Mouse (Mus musculus) liver, embryonic 15.5 days (tissue): ENCODE results near the gene Rcn3. TPM values are rescaled to one million over a fixed set of nuclear protein-coding genes. Genes with fewer than 3 reads are reported as not detected.
A peak's percentile ranks its signal among the peaks of the same experiment; 100 is the strongest.
"Not testable (repeated sequence)": the region's sequence is repeated elsewhere in the genome, so short reads cannot be mapped to it uniquely, and the experiment has no call there.

ENCODE experiments used
- ATAC-seq: fragments of 200-750 bp; cut with Nextera tagmentation; 2 replicates; pipeline ENCODE4 v1.8.0; 2017; ENCODE audit warnings: moderate number of reproducible peaks, mild to moderate bottlenecking, moderate library complexity; ENCODE audit not compliant: insufficient read depth
- H3K27ac ChIP-seq: fragments of 300-500 bp; sonication (generic); replicated peaks from 2 replicates; pipeline ENCODE4 v1.5.1; 2015; ENCODE audit warnings: mild to moderate bottlenecking, inconsistent platforms
- H3K27me3 ChIP-seq: fragments of 300-500 bp; sonication (generic); 2 replicates; pipeline ENCODE4 v1.6.1; 2015; ENCODE audit warnings: mild to moderate bottlenecking, inconsistent platforms
- H3K36me3 ChIP-seq: fragments of 300-500 bp; sonication (generic); replicated peaks from 2 replicates; pipeline ENCODE4 v1.6.1; 2015; ENCODE audit warnings: moderate library complexity, mild to moderate bottlenecking, inconsistent platforms
- H3K4me1 ChIP-seq: fragments of 300-500 bp; sonication (generic); replicated peaks from 2 replicates; pipeline ENCODE4 v1.6.1; 2015; ENCODE audit warnings: inconsistent platforms
- H3K4me2 ChIP-seq: fragments of 300-500 bp; sonication (generic); 2 replicates; pipeline ENCODE4 v1.6.1; 2015; ENCODE audit warnings: moderate library complexity, mild to moderate bottlenecking, inconsistent platforms
- H3K4me3 ChIP-seq: fragments of 300-500 bp; sonication (generic); replicated peaks from 2 replicates; pipeline ENCODE4 v1.5.1; 2015; ENCODE audit warnings: mild to moderate bottlenecking, inconsistent platforms
- H3K9ac ChIP-seq: fragments of 300-500 bp; sonication (generic); 2 replicates; pipeline ENCODE4 v1.6.1; 2015; ENCODE audit warnings: moderate library complexity, mild to moderate bottlenecking, inconsistent platforms
- H3K9me3 ChIP-seq: fragments of 300-500 bp; sonication (generic); replicated peaks from 2 replicates; pipeline ENCODE4 v1.6.1; 2016; ENCODE audit warnings: inconsistent platforms
- WGBS: fragments of 180-500 bp; shearing (Covaris S2); methylation state at CpG from one replicate; pipeline ENCODE4 v1.1.7; 2015; ENCODE audit warnings: mixed read lengths; ENCODE audit not compliant: insufficient replicate concordance; 5-methylcytosine and 5-hydroxymethylcytosine counted together
- polyA plus RNA-seq: library from polyadenylated mRNA; unstranded; fragments of >200 nt; fragmentation: Nextera tagmentation; extraction: Ambion mirVana; gene quantifications from 2 replicates; pipeline ENCODE4 v1.2.1, GENCODE M21; 2015

Rcn3 gene
- polyA plus RNA-seq, 1 experiment from 2014 or later = 26.3 TPM

DNA sequence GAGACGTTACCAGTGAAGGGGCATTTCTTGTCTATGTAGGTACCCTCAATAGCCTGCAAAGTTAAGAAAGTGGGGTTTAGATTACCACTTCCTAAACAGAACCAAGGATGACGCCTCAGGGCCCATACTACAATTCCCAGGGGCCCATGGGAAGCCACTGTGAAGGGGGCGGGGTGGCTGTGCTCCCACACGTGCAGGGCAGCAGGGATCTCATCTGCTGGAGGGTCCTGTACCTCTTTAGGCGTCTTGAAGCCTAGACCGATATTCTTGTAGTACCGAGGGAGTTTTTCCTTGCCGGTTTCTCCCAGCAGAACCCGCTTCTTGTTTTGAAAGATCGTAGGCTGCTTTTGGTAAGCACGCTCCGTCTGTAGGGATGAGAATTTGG is 31.2 kb upstream of the Rcn3 start:
- 9% methylated on average over 12 of the region's 12 CpGs for WGBS
- peaks cover 84% of the 10 kb centered on the region for H3K4me1 ChIP-seq
- no peak for ATAC-seq

DNA sequence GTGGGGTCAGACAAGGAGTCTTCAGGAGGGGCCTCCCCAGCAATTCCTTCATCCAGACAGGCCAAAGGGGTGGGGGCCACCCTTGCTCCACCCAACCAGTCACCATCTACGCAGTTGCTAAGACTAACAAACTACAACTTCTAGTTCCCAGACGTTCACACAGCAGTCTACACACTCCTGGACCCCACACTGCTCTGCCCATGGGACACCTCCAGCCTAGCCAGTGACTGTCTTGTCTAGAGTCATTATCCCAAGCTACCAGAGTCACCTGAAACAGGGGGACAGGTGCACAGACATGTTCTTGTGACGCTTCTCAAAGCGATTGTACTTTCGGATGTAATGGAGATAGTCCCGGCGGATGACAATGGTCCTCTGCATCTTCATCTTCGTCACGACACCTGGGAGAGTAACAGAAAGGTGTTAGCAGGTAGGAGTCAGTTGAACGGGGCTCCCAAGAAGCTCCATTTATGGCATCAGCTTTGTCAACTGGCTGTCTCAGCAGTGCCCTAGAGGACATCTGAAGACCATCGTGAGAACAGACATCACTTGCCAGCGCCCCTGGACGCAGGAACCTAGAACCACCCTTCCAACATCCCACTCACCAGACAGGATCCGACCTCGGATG is 30.7 kb upstream of the Rcn3 start:
- H3K27ac ChIP-seq = peak overlapping the region; percentile 82
- 64% methylated on average over 15 of the region's 15 CpGs for WGBS
- peak overlapping the region; percentile 88 for H3K4me2 ChIP-seq
- H3K4me1 ChIP-seq = peaks cover 84% of the 10 kb centered on the region
- H3K27me3 ChIP-seq = no peaks in the 10 kb centered on the region
- ATAC-seq = no peak
- H3K9ac ChIP-seq = peak overlapping the region; percentile 87
- peak overlapping the region; percentile 83 for H3K4me3 ChIP-seq
- H3K36me3 ChIP-seq = peaks cover 74% of the 10 kb centered on the region
- H3K9me3 ChIP-seq = no peaks in the 10 kb centered on the region

More for the DNA sequence above, 31.2 kb upstream of the Rcn3 start:
- no peaks in the 10 kb centered on the region for H3K27me3 ChIP-seq
- H3K27ac ChIP-seq = peak overlapping the region; percentile 82
- H3K4me3 ChIP-seq = peak overlapping the region; percentile 83
- peaks cover 74% of the 10 kb centered on the region for H3K36me3 ChIP-seq
- H3K9me3 ChIP-seq = no peaks in the 10 kb centered on the region
- H3K4me2 ChIP-seq = peak overlapping the region; percentile 88
- H3K9ac ChIP-seq = peak overlapping the region; percentile 87

DNA sequence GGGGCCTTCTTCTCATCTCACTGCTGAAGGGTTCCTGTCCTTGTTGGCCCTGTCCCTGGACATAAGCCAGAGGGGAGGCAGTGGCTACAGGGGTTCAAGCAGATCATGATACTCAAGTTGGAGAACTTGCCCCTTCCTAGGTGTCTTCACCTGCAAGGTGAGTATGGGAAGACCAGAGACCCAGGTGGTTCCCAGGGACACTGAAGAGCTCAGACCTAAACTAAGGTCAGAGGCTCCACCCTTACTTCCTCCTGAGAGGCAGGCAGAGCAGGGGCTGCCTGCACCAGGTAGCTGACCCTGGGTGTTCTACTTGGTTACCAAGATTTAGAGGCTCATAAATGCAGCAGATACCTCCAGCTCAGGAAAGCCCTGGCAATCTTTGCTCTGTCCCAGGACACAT is 29.9 kb upstream of the Rcn3 start:
- Histone ChIP-seq H3K4me3 (no peak overlapping the region), H3K9ac (no peak overlapping the region), H3K27ac (peak overlapping the region; percentile 53; the same call in 1 of the 2 replicates), H3K4me2 (peak overlapping the region; percentile 88), H3K36me3 (peaks cover 68% of the 10 kb centered on the region), H3K27me3 (no peaks in the 10 kb centered on the region), H3K9me3 (no peaks in the 10 kb centered on the region), H3K4me1 (peaks cover 80% of the 10 kb centered on the region)
- no peak for ATAC-seq

DNA sequence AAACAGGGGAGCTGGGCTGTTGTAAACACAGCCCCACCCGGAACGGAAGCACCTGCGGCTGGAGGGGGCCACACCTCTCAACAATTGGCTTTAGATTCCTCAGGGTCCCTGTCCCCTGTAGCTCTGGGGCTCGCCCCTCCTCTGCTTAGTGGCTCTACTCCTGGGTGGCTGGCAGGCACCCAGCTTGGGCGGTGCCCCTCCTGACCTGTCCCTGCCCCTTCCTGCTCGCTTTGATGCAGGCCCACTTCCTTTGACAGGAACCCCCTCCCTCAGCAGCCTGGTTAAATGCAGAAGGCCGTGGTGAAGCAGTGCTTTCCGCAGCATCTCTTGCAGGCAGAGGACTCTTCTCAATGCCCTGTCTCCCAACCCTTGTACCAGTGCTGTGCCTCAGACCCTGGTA is 29.4 kb upstream of the Rcn3 start:
- no peak overlapping the region for H3K9ac ChIP-seq
- no peaks in the 10 kb centered on the region for H3K27me3 ChIP-seq
- no peak for ATAC-seq
- 27% methylated on average over 8 of the region's 8 CpGs for WGBS
- peaks cover 74% of the 10 kb centered on the region for H3K4me1 ChIP-seq
- H3K36me3 ChIP-seq = peaks cover 62% of the 10 kb centered on the region
- peak overlapping the region; percentile 88 for H3K4me2 ChIP-seq
- H3K27ac ChIP-seq = peak overlapping the region; percentile 53; the same call in 1 of the 2 replicates
- H3K9me3 ChIP-seq = no peaks in the 10 kb centered on the region
- H3K4me3 ChIP-seq = no peak overlapping the region

DNA sequence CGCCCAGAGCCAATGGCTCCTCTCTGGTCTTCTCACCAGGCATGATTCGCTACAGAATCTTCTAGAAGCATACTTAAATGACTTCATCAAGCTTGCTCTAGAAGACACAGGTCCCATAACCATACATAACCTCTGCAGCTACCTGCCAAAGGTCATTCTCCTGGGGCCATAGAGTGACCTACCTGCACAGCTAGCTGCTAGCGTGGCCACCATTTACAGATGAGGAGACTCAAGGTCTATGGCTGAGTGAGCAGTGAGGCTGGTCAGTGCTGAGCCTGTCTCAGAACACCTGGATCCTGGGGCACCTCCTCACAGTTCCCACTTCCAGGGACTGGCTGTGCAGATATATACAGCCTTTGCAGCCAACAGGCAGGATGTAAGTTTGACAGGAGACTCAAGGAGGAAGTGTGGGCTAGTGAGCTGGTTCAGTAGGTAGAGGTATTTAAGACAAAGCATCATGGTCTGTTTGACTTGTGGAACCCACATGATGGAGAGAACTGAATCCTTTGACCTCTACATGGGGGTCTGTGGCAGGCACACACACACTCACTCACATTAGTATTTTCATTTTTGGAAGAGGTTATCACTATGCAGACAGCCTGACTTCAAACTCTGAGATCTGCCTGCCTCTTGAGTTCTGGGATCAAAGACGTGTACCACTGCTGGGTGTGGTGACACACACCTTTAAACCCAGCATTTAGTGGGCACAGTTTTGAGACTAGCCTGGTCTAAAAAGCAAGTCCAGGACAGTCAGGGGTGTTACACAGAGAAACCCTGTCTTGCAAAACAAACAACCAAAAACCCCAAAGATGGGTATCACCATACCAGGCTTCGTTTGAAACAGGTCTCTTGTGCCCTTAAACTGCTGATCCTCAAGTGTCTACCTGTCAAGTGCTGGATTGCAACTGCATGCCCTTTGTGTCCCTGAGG is 28.0 kb upstream of the Rcn3 start:
- Histone ChIP-seq H3K4me1 (peaks cover 60% of the 10 kb centered on the region), H3K9ac (no peak overlapping the region), H3K27ac (no peak overlapping the region), H3K4me3 (no peak overlapping the region), H3K36me3 (peaks cover 49% of the 10 kb centered on the region), H3K9me3 (no peaks in the 10 kb centered on the region), H3K4me2 (no peak overlapping the region), H3K27me3 (no peaks in the 10 kb centered on the region)
- 50% methylated on average over 5 of the region's 5 CpGs for WGBS
- no peak for ATAC-seq

DNA sequence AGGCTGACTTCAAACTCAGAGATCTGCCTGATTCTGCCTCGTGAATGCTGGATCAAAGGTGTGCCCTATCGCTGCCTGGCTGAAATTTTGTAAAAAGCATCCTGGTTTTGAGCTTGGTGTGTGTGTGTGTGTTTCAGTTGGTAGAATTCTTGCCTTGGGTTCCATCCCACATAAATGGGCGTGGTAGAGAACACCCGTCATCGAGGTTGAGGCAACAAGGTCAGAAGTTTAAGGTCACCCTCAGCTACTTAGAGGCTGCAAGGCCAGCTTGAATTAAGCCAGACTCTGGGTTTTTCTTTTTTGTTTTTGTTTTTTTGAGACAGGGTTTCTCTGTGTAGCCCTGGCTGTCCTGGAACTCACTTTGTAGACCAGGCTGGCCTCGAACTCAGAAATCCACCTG is 26.3 kb upstream of the Rcn3 start:
- Histone ChIP-seq H3K9ac (no peak overlapping the region), H3K4me2 (no peak overlapping the region), H3K4me1 (peaks cover 58% of the 10 kb centered on the region), H3K27ac (no peak overlapping the region), H3K9me3 (no peaks in the 10 kb centered on the region), H3K4me3 (no peak overlapping the region), H3K36me3 (peaks cover 45% of the 10 kb centered on the region), H3K27me3 (no peaks in the 10 kb centered on the region)
- 62% methylated on average over 6 of the region's 6 CpGs for WGBS
- no peak for ATAC-seq

DNA sequence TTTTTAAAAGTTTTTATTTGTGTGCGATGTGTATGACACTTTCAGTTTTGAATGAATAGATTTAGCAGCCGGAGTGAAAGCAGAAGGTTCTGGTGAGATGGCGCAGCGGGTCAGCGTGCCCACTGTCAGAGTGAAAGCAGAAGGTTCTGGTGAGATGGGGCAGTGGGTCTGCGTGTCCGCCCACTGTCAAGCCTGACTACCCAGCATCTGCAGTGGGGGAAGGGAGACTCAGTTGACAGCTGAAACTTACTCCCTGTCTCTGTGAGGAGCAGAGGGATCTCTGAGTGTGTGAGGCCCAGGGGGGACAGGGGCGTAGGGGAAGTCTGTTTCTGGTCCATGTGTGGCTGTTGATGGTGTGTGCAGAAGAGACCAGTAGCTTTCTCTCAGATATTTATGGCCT is 25.5 kb upstream of the Rcn3 start:
- H3K27me3 ChIP-seq = no peaks in the 10 kb centered on the region
- no peak overlapping the region for H3K9ac ChIP-seq
- ATAC-seq = no peak
- no peak overlapping the region for H3K27ac ChIP-seq
- H3K4me3 ChIP-seq = no peak overlapping the region
- no peaks in the 10 kb centered on the region for H3K9me3 ChIP-seq
- no peak overlapping the region for H3K4me2 ChIP-seq
- peaks cover 37% of the 10 kb centered on the region for H3K36me3 ChIP-seq
- WGBS = 67% methylated on average over 8 of the region's 8 CpGs
- H3K4me1 ChIP-seq = peaks cover 57% of the 10 kb centered on the region

DNA sequence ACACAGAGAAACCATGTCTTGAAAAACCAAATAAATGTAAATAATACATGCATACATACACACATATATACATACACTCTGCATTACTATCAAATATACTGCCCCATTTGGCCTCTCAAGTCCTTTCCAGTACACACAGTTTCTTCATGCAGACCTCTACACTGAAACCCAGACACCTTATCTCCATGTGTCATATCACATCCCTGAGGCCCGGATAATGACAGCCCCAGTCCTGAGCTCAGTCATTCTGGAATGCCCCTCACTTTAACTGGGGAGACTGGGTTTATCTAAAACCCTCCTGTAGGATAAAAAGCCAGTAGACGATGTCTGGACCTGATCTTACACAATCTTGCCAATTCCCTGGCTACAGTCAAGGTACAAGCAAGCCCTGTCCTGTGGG is 21.5 kb upstream of the Rcn3 start:
- Histone ChIP-seq H3K9ac (no peak overlapping the region), H3K4me2 (no peak overlapping the region)
- peak; percentile 18; the same call in 1 of the 2 replicates for ATAC-seq

DNA sequence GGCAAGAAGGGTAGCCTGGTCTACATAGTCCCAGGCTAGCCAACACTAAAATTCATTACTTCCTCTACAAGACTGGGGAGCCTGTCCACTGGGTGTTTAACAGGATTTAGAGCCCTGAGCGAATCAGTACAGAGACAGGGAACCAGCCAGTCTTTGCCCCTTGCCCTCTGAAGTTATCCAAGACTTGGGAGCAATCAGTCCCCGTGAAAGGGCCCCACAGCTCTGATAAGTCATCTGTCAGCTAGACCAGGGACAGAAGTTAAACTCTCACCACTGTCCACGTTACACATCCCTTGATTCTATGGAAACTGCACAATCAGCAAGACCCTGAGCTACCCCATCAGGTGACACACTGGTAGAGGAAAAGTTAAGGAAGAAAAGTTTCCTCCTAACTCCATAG is 20.5 kb upstream of the Rcn3 start:
- H3K4me2 ChIP-seq = no peak overlapping the region
- no peak overlapping the region for H3K9ac ChIP-seq
- 26% methylated on average over 3 of the region's 3 CpGs for WGBS
- H3K4me3 ChIP-seq = no peak overlapping the region
- H3K36me3 ChIP-seq = no peaks in the 10 kb centered on the region
- H3K9me3 ChIP-seq = no peaks in the 10 kb centered on the region
- no peak for ATAC-seq
- no peaks in the 10 kb centered on the region for H3K27me3 ChIP-seq
- H3K4me1 ChIP-seq = peaks cover 24% of the 10 kb centered on the region
- H3K27ac ChIP-seq = no peak overlapping the region

More for the DNA sequence above, 21.5 kb upstream of the Rcn3 start:
- Histone ChIP-seq H3K9me3 (no peaks in the 10 kb centered on the region), H3K27ac (no peak overlapping the region), H3K4me1 (peaks cover 29% of the 10 kb centered on the region), H3K36me3 (no peaks in the 10 kb centered on the region), H3K4me3 (no peak overlapping the region), H3K27me3 (no peaks in the 10 kb centered on the region)
- 17% methylated on average over 2 of the region's 2 CpGs for WGBS

DNA sequence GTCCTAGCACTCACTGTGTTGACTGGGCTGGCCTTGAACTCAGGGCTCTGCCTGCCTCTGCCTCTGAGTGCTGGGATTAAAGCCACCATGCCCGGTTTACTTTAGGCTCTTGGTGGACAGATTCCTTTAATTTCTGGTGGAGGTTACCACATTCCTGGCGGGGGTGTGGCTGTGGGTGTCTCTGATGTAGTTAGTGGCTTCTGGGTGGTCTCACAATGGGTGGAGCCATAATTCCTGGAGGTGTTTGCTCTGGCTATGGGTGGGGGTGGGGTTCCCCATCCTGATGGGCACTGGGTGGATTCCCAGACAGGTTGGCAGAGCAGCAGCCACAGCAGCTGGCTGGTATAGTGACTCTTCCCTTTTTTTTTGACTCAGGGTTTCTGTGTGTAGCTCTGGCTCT is 19.9 kb upstream of the Rcn3 start:
- Histone ChIP-seq H3K4me2 (no peak overlapping the region), H3K9me3 (no peaks in the 10 kb centered on the region), H3K27ac (no peak overlapping the region), H3K36me3 (no peaks in the 10 kb centered on the region), H3K4me3 (no peak overlapping the region), H3K27me3 (no peaks in the 10 kb centered on the region), H3K9ac (no peak overlapping the region), H3K4me1 (peaks cover 23% of the 10 kb centered on the region)
- 64% methylated on average over 2 of the region's 2 CpGs for WGBS
- ATAC-seq = no peak

DNA sequence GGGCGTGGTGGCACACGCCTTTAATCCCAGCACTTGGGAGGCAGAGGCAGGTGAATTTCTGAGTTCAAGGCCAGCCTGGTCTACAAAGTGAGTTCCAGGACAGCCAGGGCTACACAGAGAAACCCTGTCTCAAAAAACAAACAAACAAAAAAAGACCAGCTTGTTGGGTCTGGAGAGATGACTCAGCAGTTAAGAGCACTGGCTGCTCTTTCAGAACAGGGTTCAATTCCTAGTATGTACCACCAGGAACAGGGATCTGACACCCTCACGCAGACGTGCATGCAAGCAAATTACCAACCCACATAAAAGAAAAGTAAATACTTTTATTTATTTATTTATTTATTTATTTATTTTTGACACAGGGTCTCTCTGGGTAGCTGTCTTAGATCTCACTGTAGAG is 18.1 kb upstream of the Rcn3 start:
- WGBS = 57% methylated on average over 4 of the region's 4 CpGs
- not testable (repeated sequence) for H3K36me3 ChIP-seq, H3K4me3 ChIP-seq, H3K4me2 ChIP-seq, H3K9ac ChIP-seq, H3K9me3 ChIP-seq, H3K27ac ChIP-seq, ATAC-seq, H3K27me3 ChIP-seq
- peaks cover 23% of the 10 kb centered on the region for H3K4me1 ChIP-seq
